Mouse (Mus musculus): Measurements from ENCODE around the gene Gm19410.
A peak's percentile ranks its signal among the peaks of the same experiment; 100 is the strongest.

Gene Gm19410

DNA sequence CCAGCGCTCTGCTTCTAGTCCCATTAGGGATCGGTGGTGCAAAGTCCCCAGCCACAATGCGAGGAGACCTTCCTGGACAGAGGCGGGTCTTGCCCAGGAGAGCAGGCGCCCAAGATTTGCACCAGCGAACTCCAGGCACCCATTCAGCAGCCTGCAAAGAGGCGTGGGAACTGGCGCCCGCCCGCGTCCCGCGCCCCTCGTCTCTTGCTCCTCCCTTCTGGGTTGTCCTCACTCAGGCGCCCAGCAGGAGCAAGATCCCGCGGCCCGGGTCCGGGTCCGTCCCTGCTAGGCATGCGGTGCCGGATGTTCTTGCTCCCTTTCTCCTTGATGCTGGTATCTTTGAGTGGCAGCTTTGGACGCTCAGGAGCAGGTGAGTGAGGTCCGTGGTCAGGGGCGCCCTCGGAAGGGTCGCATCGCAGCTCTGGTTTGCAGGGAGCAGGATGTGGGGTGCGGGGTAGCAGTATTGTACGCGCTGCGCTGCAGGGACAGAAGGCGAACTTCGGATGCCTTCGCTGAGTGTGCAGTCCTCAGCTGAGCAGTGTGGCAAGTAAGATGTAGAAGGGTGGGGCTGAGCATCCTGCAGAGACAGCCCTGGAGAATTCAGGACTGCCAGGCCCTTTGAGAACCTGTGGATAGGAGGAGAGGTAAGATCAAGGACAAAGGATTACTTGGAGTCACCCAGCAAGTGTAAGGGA, at the start of gene Gm19410:
Gene Gm19410 (plus strand): TSS at position 292 of the 695 bp plus-strand sequence.
- peak in 1 of 2 experiments; percentile 7 for DNase-seq

DNA sequence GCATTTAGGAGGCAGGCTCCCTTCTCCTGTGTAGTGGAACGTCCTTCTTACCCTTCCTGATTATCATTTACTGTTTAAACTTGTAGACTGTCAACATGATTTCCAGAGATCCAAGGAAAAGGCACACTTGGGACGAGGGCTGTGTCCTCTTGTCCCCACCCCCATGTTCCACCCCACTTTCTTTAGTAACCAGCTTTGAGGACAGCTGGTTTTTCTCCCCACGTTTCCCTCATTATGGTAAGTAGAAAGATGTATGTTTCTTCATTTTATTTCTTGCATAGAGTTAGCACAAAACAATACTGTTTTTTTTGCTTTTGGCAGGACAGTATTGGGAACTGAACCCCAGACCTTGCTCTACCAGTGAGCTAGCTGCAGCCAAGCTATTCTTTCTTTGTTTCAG, 34.8 kb upstream of the Gm19410 start:
- DNase-seq, result no peak

GRCm38 (mm10) chr8:35735438-35735837, 30.2 kb upstream of the Gm19410 start:
- no peak for DNase-seq

DNA sequence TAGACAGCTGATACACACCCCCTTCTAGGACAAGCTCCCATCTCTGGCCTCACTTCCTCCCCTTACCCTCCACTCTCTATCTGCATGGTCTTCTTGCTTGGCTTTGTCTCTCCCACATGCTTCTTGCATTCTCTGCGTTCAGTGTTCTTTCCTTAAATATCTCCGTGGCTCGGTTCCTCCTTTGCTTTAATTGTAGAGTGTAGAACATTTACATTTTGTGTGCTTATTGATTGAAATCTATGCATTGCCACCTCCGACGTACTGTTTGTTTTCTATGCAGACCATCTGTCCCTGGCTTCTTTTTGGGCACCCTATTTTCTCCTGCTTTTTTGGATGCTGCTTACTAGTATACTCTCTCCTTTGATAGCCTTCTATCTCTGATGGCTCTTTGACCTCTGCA, 9.4 kb upstream of the Gm19410 start:
- no peak for DNase-seq

GRCm38 (mm10) chr8:35765020-35765419, 570 bp upstream of the Gm19410 start:
- DNase-seq, result peak in 1 of 2 experiments; percentile 2

DNA sequence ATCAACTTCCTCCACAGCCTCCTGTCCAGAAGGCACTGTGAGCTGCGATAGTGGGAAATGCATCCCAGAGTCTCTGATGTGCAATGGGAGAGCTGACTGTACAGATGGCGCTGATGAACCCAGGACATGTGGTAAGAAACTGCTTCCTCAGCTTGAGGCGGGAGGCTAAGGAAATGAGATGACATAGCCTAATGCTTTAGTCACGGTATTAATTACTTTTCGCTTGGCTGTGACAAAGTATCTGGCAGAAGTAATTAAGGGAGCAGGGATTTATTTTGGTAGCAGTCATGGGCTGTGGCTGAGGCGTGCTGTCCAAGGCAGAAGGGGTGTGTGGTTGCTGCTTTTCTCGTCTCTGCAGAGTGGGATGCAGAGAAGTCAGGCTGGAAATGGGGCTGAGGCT, 7.9 kb downstream of the Gm19410 start:
- DNase-seq, result peak; percentile 30 to 43
